In genomic region chr14:20258185-20259113, GRCm38 (mm10) we compare ENCODE assay signal across 8 mouse cellular contexts. TPM values are rescaled to one million over a fixed set of nuclear protein-coding genes. Genes with fewer than 3 reads are reported as not detected.
DNase-seq lines count a peak whose midpoint lies in the region; ATAC-seq and TF ChIP-seq lines count a peak whose summit lies in the region.

No protein-coding gene starts in this region.

- H3K4me2 ChIP-seq in midbrain, embryonic 16.5 days (ENCODE audit: low read length): no peak overlapping the region

- no peaks in the 10 kb centered on the region for H3K36me3 ChIP-seq in midbrain, embryonic 16.5 days (ENCODE audit: control insufficient read depth, insufficient read depth, low read length)
- H3K36me3 ChIP-seq in spleen, adult 2 months (ENCODE audit: control insufficient read depth, insufficient read depth, low read length): no peaks in the 10 kb centered on the region

- no peaks in the 10 kb centered on the region for H3K4me1 ChIP-seq in midbrain, embryonic 16.5 days (ENCODE audit: control insufficient read depth, insufficient read depth, low read length)
- no peaks in the 10 kb centered on the region for H3K4me1 ChIP-seq in spleen, adult 2 months (ENCODE audit: control insufficient read depth, insufficient read depth, insufficient read length)

- H3K4me3 ChIP-seq in midbrain, embryonic 16.5 days (ENCODE audit: low read depth, low read length): no peak overlapping the region
- no peak overlapping the region for H3K4me3 ChIP-seq in spleen, adult 2 months (ENCODE audit: extremely low read depth, insufficient read depth, insufficient read length)

- no peak overlapping the region for H3K27ac ChIP-seq in midbrain, embryonic 16.5 days (ENCODE audit: low read length)
- no peak overlapping the region for H3K27ac ChIP-seq in spleen, adult 2 months (ENCODE audit: insufficient read depth, low read length)

- H3K9ac ChIP-seq in midbrain, embryonic 16.5 days (ENCODE audit: low read depth, low read length): no peak overlapping the region

- TF ChIP-seq CTCF in spleen, adult 2 months (IDR thresholded peaks at IDR 0.05; ENCODE audit: extremely low read depth, insufficient read depth, insufficient read length, insufficient replicate concordance): peak; percentile 87; the same call in 1 of the 2 replicates

- TF ChIP-seq POLR2A in spleen, adult 2 months (IDR thresholded peaks at IDR 0.05; ENCODE audit: low read depth, low read length): no peak

- 54% methylated on average over 8 of the region's 8 CpGs for WGBS in midbrain, embryonic 16.5 days
- WGBS in spleen, adult 2 months: 53% methylated on average over 8 of the region's 8 CpGs

- intact Hi-C loops in heart, postnatal 25 days (cut with DNase I): loop anchor here (1.0 to 2.0 kb wide), 3 partner anchors 144 to 420 kb away; no protein-coding TSS in a partner anchor
- intact Hi-C loops in left cerebral cortex, postnatal 4 days (cut with DNase I): loop anchor here (5.0 kb wide), 3 partner anchors 146 to 416 kb away; no protein-coding TSS in a partner anchor

- peak; percentile 85 for ATAC-seq in common myeloid progenitor, adult 5-6 weeks (replicated peaks; ENCODE audit: low read depth, poor library complexity, severe bottlenecking)
- peak; percentile 88 for ATAC-seq in midbrain, embryonic 16.5 days

- DNase-seq in heart, adult 11 months: peak; percentile 93
- DNase-seq in heart, postnatal 25 days (ENCODE audit: low spot score): no peak
- DNase-seq in gastrocnemius, adult 8-10 months (ENCODE audit: low spot score in 2 of 2): peak; percentile 47 to 59
- DNase-seq in kidney, adult 18-20 months: peak; percentile 87
- DNase-seq in left cerebral cortex, postnatal 4 days: peak; percentile 80
- DNase-seq in spleen, adult 2 months (ENCODE audit: low read depth in 1 of 2, low spot score in 2 of 2): peak; percentile 46 to 77

- H3K27me3 ChIP-seq in midbrain, embryonic 16.5 days (ENCODE audit: control insufficient read depth, insufficient read depth, low read depth, low read length): no peaks in the 10 kb centered on the region
- H3K27me3 ChIP-seq in spleen, adult 2 months (ENCODE audit: control insufficient read depth, insufficient read depth, low read length): no peaks in the 10 kb centered on the region

- no peaks in the 10 kb centered on the region for H3K9me3 ChIP-seq in midbrain, embryonic 16.5 days (replicated peaks; ENCODE audit: control insufficient read depth, low read length, poor library complexity, severe bottlenecking)

RNA-seq across cellular contexts. Expression of gene Kcnk16, which starts 10.6 kb away (rescaled TPM):
- not detected for total RNA-seq in heart, postnatal 25 days (2021)
- not detected in 2 replicates for total RNA-seq in common myeloid progenitor, adult 5-6 weeks (2017)
- not detected for total RNA-seq in gastrocnemius, adult 8-10 months (2022)
- total RNA-seq in left cerebral cortex, postnatal 4 days (2021): not detected
- not detected in 2 replicates for polyA plus RNA-seq in midbrain, embryonic 16.5 days (2015; fragmentation: Nextera tagmentation; extraction: Ambion mirVana)
- polyA plus RNA-seq in spleen, adult 2 months (2012; rRNA removed): not detected in 2 replicates

RNA-seq across cellular contexts. Expression of gene Nudt13, which starts 36.0 kb away (rescaled TPM):
- total RNA-seq in heart, postnatal 25 days (2021): 10 to 100 TPM; 27.6 to 33.6 TPM
- 8.2 and 10.1 TPM in 2 replicates for total RNA-seq in common myeloid progenitor, adult 5-6 weeks (2017)
- 10 to 100 TPM; 27.8 to 32.6 (median 28.4) TPM for total RNA-seq in gastrocnemius, adult 8-10 months (2022)
- total RNA-seq in left cerebral cortex, postnatal 4 days (2021): 10 to 100 TPM; 18.7 to 22.6 TPM
- 13.9 and 16.3 TPM in 2 replicates for polyA plus RNA-seq in midbrain, embryonic 16.5 days (2015; fragmentation: Nextera tagmentation; extraction: Ambion mirVana)
- 7.2 and 7.8 TPM in 2 replicates for polyA plus RNA-seq in spleen, adult 2 months (2012; rRNA removed)
